Mouse (Mus musculus) hindbrain, embryonic 10.5 days (tissue): ENCODE data around the gene Psmb1. TPM values are rescaled to one million over a fixed set of nuclear protein-coding genes. Genes with fewer than 3 reads are reported as not detected.
"Not testable (repeated sequence)": the region's sequence is repeated elsewhere in the genome, so short reads cannot be mapped to it uniquely, and the experiment has no call there.

Source experiments
- DNase-seq: peaks from one replicate; pipeline ENCODE4 v3.0.0-alpha.2; 2017; ENCODE audit warnings: low spot score
- H3K27ac ChIP-seq: fragments of 300-500 bp; sonication (generic); 2 replicates; pipeline ENCODE4 v1.5.1; 2016; ENCODE audit warnings: mild to moderate bottlenecking, moderate library complexity
- H3K27me3 ChIP-seq: fragments of 300-500 bp; sonication (generic); 2 replicates; pipeline ENCODE4 v1.6.1; 2016; ENCODE audit warnings: mild to moderate bottlenecking; ENCODE audit not compliant: poor library complexity, insufficient read depth, severe bottlenecking
- H3K36me3 ChIP-seq: fragments of 300-500 bp; sonication (generic); 2 replicates; pipeline ENCODE4 v1.6.1; 2016; ENCODE audit warnings: mild to moderate bottlenecking, moderate library complexity
- H3K4me1 ChIP-seq: fragments of 300-500 bp; sonication (generic); replicated peaks from 2 replicates; pipeline ENCODE4 v1.6.1; 2016; ENCODE audit warnings: mild to moderate bottlenecking
- H3K4me3 ChIP-seq: fragments of 300-500 bp; sonication (generic); 2 replicates; pipeline ENCODE4 v1.5.1; 2016; ENCODE audit warnings: mild to moderate bottlenecking, moderate library complexity
- H3K9me3 ChIP-seq: fragments of 300-500 bp; sonication (generic); 2 replicates; pipeline ENCODE4 v1.6.1; 2016; ENCODE audit warnings: mild to moderate bottlenecking, moderate library complexity
- WGBS: fragments of 180-500 bp; shearing (Covaris S2); methylation state at CpG from one replicate; pipeline ENCODE4 v1.1.7; 2016; 5-methylcytosine and 5-hydroxymethylcytosine counted together
- polyA plus RNA-seq: library from polyadenylated mRNA; unstranded; fragments of >200 nt; fragmentation: Nextera tagmentation; extraction: Ambion mirVana; gene quantifications from 2 replicates; pipeline ENCODE4 v1.2.1, GENCODE M21; 2016

Psmb1 gene
- polyA plus RNA-seq, 1 experiment from 2014 or later, result 291 TPM

DNA sequence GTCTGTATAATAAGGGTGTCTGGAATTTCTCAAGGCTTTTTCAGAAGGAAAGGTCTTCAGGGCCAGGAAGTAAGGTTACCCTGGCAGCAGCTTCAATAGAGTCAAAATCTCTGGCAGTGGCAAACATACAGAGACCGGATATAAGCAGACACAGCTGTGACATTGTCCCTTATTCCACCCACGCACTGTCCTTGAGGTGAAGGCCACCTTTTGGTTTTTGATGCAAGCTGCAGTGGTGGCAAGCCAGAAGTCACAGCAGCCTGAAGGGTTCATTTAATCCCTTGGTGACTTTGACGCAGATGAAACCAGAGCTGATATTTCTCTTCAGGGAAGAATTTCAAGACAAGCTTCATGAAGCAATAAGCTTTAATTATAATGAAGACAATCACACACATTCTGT lies 49.9 kb downstream of the Psmb1 start:
- WGBS, result 82% methylated on average over 3 of the region's 3 CpGs
- Histone ChIP-seq H3K27ac (no peak overlapping the region), H3K4me3 (no peak overlapping the region), H3K9me3 (no peaks in the 10 kb centered on the region), H3K36me3 (no peaks in the 10 kb centered on the region), H3K27me3 (no peaks in the 10 kb centered on the region), H3K4me1 (peaks cover 26% of the 10 kb centered on the region)
- no peak for DNase-seq

DNA sequence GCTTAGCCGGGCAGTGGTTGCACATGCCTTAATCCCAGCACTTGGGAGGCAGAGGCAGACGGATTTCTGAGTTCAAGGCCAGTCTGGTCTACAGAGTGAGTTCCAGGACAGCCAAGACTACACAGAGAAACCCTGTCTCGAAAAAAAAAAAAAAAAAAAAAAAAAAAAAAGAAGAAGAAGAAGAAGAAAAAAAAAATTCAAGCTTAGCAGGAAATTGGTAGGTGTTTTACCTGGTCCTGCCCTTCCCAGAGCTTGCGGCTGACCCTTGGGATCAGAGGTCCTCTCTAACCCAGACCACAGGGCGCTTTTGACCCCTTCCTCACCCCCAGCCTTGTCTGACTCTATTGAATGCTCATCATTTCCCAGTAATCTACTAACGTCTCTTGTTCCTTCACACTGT lies 50.4 kb downstream of the Psmb1 start:
- H3K4me3 ChIP-seq, H3K9me3 ChIP-seq, H3K27ac ChIP-seq, H3K36me3 ChIP-seq, DNase-seq, H3K27me3 ChIP-seq: not testable (repeated sequence)
- peaks cover 30% of the 10 kb centered on the region for H3K4me1 ChIP-seq
- 78% methylated on average over 6 of the region's 6 CpGs for WGBS

GRCm38 (mm10) chr17:15447831-15448230 lies 51.7 kb downstream of the Psmb1 start:
- Histone ChIP-seq H3K36me3 (no peaks in the 10 kb centered on the region), H3K9me3 (no peaks in the 10 kb centered on the region), H3K27me3 (no peaks in the 10 kb centered on the region), H3K4me3 (no peak overlapping the region), H3K27ac (no peak overlapping the region), H3K4me1 (peaks cover 43% of the 10 kb centered on the region)
- no peak for DNase-seq
- 74% methylated on average over 5 of the region's 5 CpGs for WGBS

GRCm38 (mm10) chr17:15445421-15445820 lies 54.1 kb downstream of the Psmb1 start:
- Histone ChIP-seq H3K4me1 (peaks cover 67% of the 10 kb centered on the region), H3K9me3 (no peaks in the 10 kb centered on the region), H3K27ac (no peak overlapping the region), H3K36me3 (no peaks in the 10 kb centered on the region), H3K27me3 (no peaks in the 10 kb centered on the region), H3K4me3 (no peak overlapping the region)
- 82% methylated on average over 3 of the region's 3 CpGs for WGBS
- DNase-seq, result no peak

GRCm38 (mm10) chr17:15440463-15441121 lies 59.0 kb downstream of the Psmb1 start:
- Histone ChIP-seq H3K4me3 (peak overlapping the region; percentile 34), H3K4me1 (peaks cover 65% of the 10 kb centered on the region), H3K27me3 (no peaks in the 10 kb centered on the region), H3K27ac (peak overlapping the region; percentile 83), H3K9me3 (no peaks in the 10 kb centered on the region), H3K36me3 (no peaks in the 10 kb centered on the region)
- WGBS, result 8% methylated on average over 11 of the region's 11 CpGs
- DNase-seq, result peak; percentile 83

DNA sequence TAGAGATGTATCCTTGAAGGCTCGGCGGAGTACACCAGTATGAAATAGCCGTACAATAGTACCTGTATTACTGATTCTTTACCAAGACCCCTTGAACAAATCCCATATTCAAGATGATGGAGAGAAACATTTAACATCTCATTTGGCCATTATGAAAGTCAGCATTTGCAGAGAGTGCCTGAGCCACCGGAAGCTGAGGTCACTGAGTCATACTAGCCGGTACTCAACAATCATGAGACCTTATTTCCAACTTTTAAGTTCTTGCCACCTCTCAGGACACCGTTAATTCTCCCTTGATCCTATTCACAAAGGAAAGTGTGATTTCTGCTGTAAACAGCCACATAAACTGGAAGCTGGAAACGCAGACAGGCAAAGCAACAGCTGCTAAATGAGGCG lies 59.5 kb downstream of the Psmb1 start:
- 61% methylated on average over 8 of the region's 8 CpGs for WGBS
- H3K9me3 ChIP-seq, result no peaks in the 10 kb centered on the region
- peak overlapping the region; percentile 34; the same call in 1 of the 2 replicates for H3K4me3 ChIP-seq

DNA sequence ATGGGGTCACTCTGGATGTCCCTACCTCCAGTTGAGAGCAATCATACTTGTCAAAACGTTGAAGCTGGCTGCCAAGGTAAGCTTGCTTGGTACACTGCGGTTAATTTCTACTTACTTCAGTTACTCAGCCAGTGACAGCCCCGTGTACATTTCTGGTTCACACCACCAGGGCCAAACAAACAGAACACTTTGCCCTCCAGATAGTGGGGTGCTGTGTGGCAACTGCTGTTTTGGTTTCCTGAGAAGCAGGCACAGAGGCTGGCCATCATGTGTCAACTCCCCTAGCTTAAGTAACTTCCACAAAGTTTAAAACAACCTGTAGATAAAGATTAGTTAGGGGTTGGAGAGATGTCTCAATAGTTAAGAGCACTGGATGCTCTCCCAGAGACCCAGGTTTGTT lies 64.8 kb downstream of the Psmb1 start:
- 74% methylated on average over 3 of the region's 3 CpGs for WGBS
- H3K4me1 ChIP-seq, result peaks cover 8% of the 10 kb centered on the region
- H3K4me3 ChIP-seq, result no peak overlapping the region
- no peaks in the 10 kb centered on the region for H3K9me3 ChIP-seq
- no peaks in the 10 kb centered on the region for H3K27me3 ChIP-seq
- H3K27ac ChIP-seq, result no peak overlapping the region
- DNase-seq, result no peak
- peaks cover 39% of the 10 kb centered on the region for H3K36me3 ChIP-seq

More for the DNA sequence above, 59.5 kb downstream of the Psmb1 start:
- DNase-seq, result no peak
- peaks cover 60% of the 10 kb centered on the region for H3K4me1 ChIP-seq
- no peaks in the 10 kb centered on the region for H3K36me3 ChIP-seq
- peak overlapping the region; percentile 83 for H3K27ac ChIP-seq
- no peaks in the 10 kb centered on the region for H3K27me3 ChIP-seq

- Histone ChIP-seq H3K9me3 (no peaks in the 10 kb centered on the region), H3K4me3 (no peak overlapping the region), H3K27me3 (no peaks in the 10 kb centered on the region), H3K36me3 (peaks cover 66% of the 10 kb centered on the region), H3K4me1 (no peaks in the 10 kb centered on the region), H3K27ac (no peak overlapping the region)
- WGBS, result 88% methylated on average over 3 of the region's 3 CpGs
- no peak for DNase-seq
Observed at GRCm38 (mm10) chr17:15432036-15432435, 67.5 kb downstream of the Psmb1 start.

GRCm38 (mm10) chr17:15431551-15431950 lies 68.0 kb downstream of the Psmb1 start:
- H3K36me3 ChIP-seq, result peaks cover 71% of the 10 kb centered on the region
- H3K9me3 ChIP-seq, result no peaks in the 10 kb centered on the region
- 98% methylated on average over 4 of the region's 4 CpGs for WGBS
- H3K4me3 ChIP-seq, result no peak overlapping the region
- no peak overlapping the region for H3K27ac ChIP-seq
- no peaks in the 10 kb centered on the region for H3K4me1 ChIP-seq
- H3K27me3 ChIP-seq, result no peaks in the 10 kb centered on the region
- DNase-seq, result no peak

GRCm38 (mm10) chr17:15431021-15431514 lies 68.5 kb downstream of the Psmb1 start:
- 79% methylated on average over 5 of the region's 5 CpGs for WGBS
- Histone ChIP-seq H3K27ac (no peak overlapping the region), H3K4me1 (no peaks in the 10 kb centered on the region), H3K9me3 (no peaks in the 10 kb centered on the region), H3K36me3 (peaks cover 75% of the 10 kb centered on the region), H3K27me3 (no peaks in the 10 kb centered on the region), H3K4me3 (no peak overlapping the region)
- no peak for DNase-seq

- Histone ChIP-seq H3K9me3 (no peaks in the 10 kb centered on the region), H3K4me1 (no peaks in the 10 kb centered on the region), H3K27me3 (no peaks in the 10 kb centered on the region), H3K27ac (no peak overlapping the region), H3K36me3 (peaks cover 85% of the 10 kb centered on the region), H3K4me3 (no peak overlapping the region)
- no peak for DNase-seq
- WGBS, result 80% methylated on average over 1 of the region's 1 CpGs
Observed at GRCm38 (mm10) chr17:15429937-15430336, 69.6 kb downstream of the Psmb1 start.

- no peak overlapping the region for H3K4me3 ChIP-seq
- no peaks in the 10 kb centered on the region for H3K27me3 ChIP-seq
- H3K36me3 ChIP-seq, result peaks cover 85% of the 10 kb centered on the region
- H3K27ac ChIP-seq, result no peak overlapping the region
- no peaks in the 10 kb centered on the region for H3K4me1 ChIP-seq
- 88% methylated on average over 6 of the region's 6 CpGs for WGBS
- DNase-seq, result no peak
- no peaks in the 10 kb centered on the region for H3K9me3 ChIP-seq
Observed at GRCm38 (mm10) chr17:15429451-15429850, 70.1 kb downstream of the Psmb1 start.

- Histone ChIP-seq H3K9me3 (0 out of 2 replicates have a peak, but pooled peaks cover 3% of the 10 kb centered on the region), H3K27me3 (no peaks in the 10 kb centered on the region), H3K4me3 (no peak overlapping the region), H3K27ac (no peak overlapping the region), H3K36me3 (peaks cover 94% of the 10 kb centered on the region), H3K4me1 (no peaks in the 10 kb centered on the region)
- WGBS, result 88% methylated on average over 3 of the region's 3 CpGs
- no peak for DNase-seq
Observed at GRCm38 (mm10) chr17:15425931-15426330, 73.6 kb downstream of the Psmb1 start.
